Mouse (Mus musculus): ENCODE data around the gene Cped1. TPM values are rescaled to one million over a fixed set of nuclear protein-coding genes. Genes with fewer than 3 reads are reported as not detected.

The Cped1 gene
- total RNA-seq, 2 experiments from 2014 or later, result 15.9 to 20.2 TPM

GRCm38 (mm10) chr6:22070603-22071322 lies 85.0 kb downstream of the Cped1 start:
- intact Hi-C loops (cut with DNase I), result loop anchor here (1.0 to 5.0 kb wide), 2 partner anchors 85 to 273 kb away; partner anchors contain the start of gene Cped1
- DNase-seq, result no peak

GRCm38 (mm10) chr6:22071323-22071840 lies 85.7 kb downstream of the Cped1 start:
- intact Hi-C loops (cut with DNase I), result loop anchor here (1.0 to 5.0 kb wide), 2 partner anchors 86 to 274 kb away; partner anchors contain the start of gene Cped1
- DNase-seq, result no peak

GRCm38 (mm10) chr6:22072737-22073136 lies 87.0 kb downstream of the Cped1 start:
- no peak for DNase-seq
- intact Hi-C loops (cut with DNase I), result loop anchor here (5.0 kb wide), 1 partner anchor 275 kb away; no protein-coding TSS in a partner anchor

GRCm38 (mm10) chr6:22074232-22075083 lies 88.7 kb downstream of the Cped1 start:
- intact Hi-C loops (cut with DNase I), result loop anchor here (5.0 kb wide), 1 partner anchor 277 kb away; no protein-coding TSS in a partner anchor
- no peak for DNase-seq

GRCm38 (mm10) chr6:22078686-22079264 lies 93.1 kb downstream of the Cped1 start:
- no peak for DNase-seq

GRCm38 (mm10) chr6:22086056-22086455 lies 100.3 kb downstream of the Cped1 start:
- intact Hi-C loops (cut with DNase I), result loop anchor here (5.0 kb wide), 1 partner anchor 289 kb away; no protein-coding TSS in a partner anchor

More at GRCm38 (mm10) chr6:22078686-22079264, 93.1 kb downstream of the Cped1 start:
- intact Hi-C loops (cut with DNase I), result no loop called here

GRCm38 (mm10) chr6:22088346-22089064 lies 102.8 kb downstream of the Cped1 start:
- intact Hi-C loops (cut with DNase I), result loop anchor here (5.0 kb wide), 1 partner anchor 291 kb away; no protein-coding TSS in a partner anchor
- DNase-seq, result peak; percentile 67 to 73

More at GRCm38 (mm10) chr6:22086056-22086455, 100.3 kb downstream of the Cped1 start:
- DNase-seq, result no peak

- intact Hi-C loops (cut with DNase I), result no loop called here
- DNase-seq, result no peak
Observed at GRCm38 (mm10) chr6:22091773-22092172, 106.1 kb downstream of the Cped1 start.

GRCm38 (mm10) chr6:22093792-22094191 lies 108.1 kb downstream of the Cped1 start:
- intact Hi-C loops (cut with DNase I), result no loop called here
- DNase-seq, result no peak

- DNase-seq, result peak; percentile 33 to 54
- intact Hi-C loops (cut with DNase I), result no loop called here
Observed at GRCm38 (mm10) chr6:22097709-22098108, 112.0 kb downstream of the Cped1 start.

- DNase-seq, result no peak
- intact Hi-C loops (cut with DNase I), result no loop called here
Observed at GRCm38 (mm10) chr6:22099832-22100231, 114.1 kb downstream of the Cped1 start.

- intact Hi-C loops (cut with DNase I), result no loop called here
- DNase-seq, result no peak
Observed at GRCm38 (mm10) chr6:22101939-22102338, 116.2 kb downstream of the Cped1 start.

GRCm38 (mm10) chr6:22102752-22103151 lies 117.0 kb downstream of the Cped1 start:
- intact Hi-C loops (cut with DNase I), result no loop called here
- DNase-seq, result no peak

GRCm38 (mm10) chr6:22103713-22104112 lies 118.0 kb downstream of the Cped1 start:
- no peak for DNase-seq
- intact Hi-C loops (cut with DNase I), result no loop called here

GRCm38 (mm10) chr6:22104211-22104610 lies 118.5 kb downstream of the Cped1 start:
- DNase-seq, result no peak
- intact Hi-C loops (cut with DNase I), result no loop called here

- DNase-seq, result no peak
- intact Hi-C loops (cut with DNase I), result no loop called here
Observed at GRCm38 (mm10) chr6:22114079-22114478, 128.4 kb downstream of the Cped1 start.

GRCm38 (mm10) chr6:22116679-22117078 lies 131.0 kb downstream of the Cped1 start:
- no peak for DNase-seq
- intact Hi-C loops (cut with DNase I), result no loop called here

- intact Hi-C loops (cut with DNase I), result loop anchor here (5.0 kb wide), 2 partner anchors 205 to 370 kb away; no protein-coding TSS in a partner anchor
- DNase-seq, result peak; percentile 19 to 63
Observed at GRCm38 (mm10) chr6:22122080-22122479, 136.4 kb downstream of the Cped1 start.

- no peak for DNase-seq
- intact Hi-C loops (cut with DNase I), result loop anchor here (5.0 kb wide), 2 partner anchors 205 to 370 kb away; no protein-coding TSS in a partner anchor
Observed at GRCm38 (mm10) chr6:22122693-22123092, 137.0 kb downstream of the Cped1 start.
